Mouse (Mus musculus): ENCODE measurements at regions not wholly inside any gene's neighbourhood (a gene's known extent, or its start where the extent isn't known, plus 50 kb on each side); places are given as distances from the start of the nearest gene placed in this dataset.
"Not testable (repeated sequence)": the region's sequence is repeated elsewhere in the genome, so short reads cannot be mapped to it uniquely, and the experiment has no call there.

DNA sequence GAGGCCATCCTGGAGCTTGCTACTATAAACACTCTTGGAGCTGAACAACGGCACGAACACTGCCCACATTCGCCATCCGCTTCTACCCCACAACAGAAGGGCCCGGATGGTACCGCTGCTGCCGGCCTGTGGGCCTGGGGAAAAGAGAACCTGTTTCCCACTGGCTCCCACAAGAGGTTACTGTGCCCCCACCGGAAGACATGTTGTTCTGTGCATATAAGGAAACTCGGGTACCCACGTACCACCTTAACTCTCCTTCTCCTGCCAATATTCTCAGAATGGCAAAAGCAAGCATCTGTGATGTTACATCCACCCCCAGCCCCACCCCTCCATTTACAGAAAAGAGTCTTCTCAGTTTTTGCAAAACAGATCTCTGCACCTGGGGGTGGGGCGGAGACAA is 206.7 kb upstream of the Nectin1 start:
- Histone ChIP-seq H3K4me3 (no peak overlapping the region), H3K36me3 (no peaks in the 10 kb centered on the region), H3K4me2 (replicated peaks) (no peak overlapping the region), H3K27me3 (no peaks in the 10 kb centered on the region), H3K27ac (no peak overlapping the region), H3K4me1 (no peaks in the 10 kb centered on the region), H3K9ac (no peak overlapping the region), H3K9me3 (no peaks in the 10 kb centered on the region)
- 86% methylated on average over 11 of the region's 11 CpGs for WGBS
- no peak for ATAC-seq (ENCODE audit: insufficient number of reproducible peaks, insufficient read depth, low FRiP score, low TSS enrichment)

DNA sequence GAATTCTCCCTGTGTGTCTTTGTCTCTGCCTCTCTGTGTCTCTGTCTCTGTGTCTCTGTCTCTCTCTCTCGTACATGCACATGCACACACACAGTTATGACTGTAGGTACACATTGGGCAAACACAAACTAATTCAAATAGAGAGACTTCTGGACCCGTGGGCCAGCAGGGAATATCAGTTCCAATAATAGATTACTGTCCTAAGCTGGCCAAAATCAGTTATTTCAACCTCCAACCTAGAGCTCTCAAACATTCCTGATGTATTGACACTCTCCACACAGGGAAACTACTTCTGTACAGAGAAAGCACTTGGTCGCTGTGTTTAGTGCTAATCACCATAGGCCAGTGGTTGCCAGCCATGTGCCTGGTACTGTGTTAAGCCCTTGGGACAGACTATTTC is 203.7 kb upstream of the Nectin1 start:
- Histone ChIP-seq H3K9ac (no peak overlapping the region), H3K4me3 (no peak overlapping the region), H3K27ac (no peak overlapping the region), H3K36me3 (no peaks in the 10 kb centered on the region), H3K4me2 (replicated peaks) (no peak overlapping the region), H3K4me1 (no peaks in the 10 kb centered on the region), H3K27me3 (no peaks in the 10 kb centered on the region), H3K9me3 (no peaks in the 10 kb centered on the region)
- ATAC-seq (ENCODE audit: insufficient number of reproducible peaks, insufficient read depth, low FRiP score, low TSS enrichment), result no peak
- WGBS, result 80% methylated on average over 3 of the region's 3 CpGs

DNA sequence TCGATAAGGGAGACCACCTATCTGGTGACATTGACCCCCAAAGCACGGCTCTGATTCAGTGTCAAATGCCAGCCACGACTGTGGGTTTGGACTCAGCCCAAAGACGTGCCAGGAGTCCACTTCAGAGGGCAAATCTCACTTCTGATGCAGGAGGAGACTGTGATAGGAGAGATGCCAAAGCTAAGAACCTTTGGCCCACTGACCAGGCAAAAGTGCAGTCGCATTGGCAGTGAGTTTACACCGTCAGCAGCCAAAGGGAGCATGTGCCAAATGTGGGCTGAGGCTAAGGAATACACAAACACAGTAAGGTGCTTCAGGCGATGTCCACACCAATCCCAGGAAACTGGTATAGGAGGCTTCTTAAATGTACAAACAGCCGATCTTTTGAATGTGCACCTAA is 202.6 kb upstream of the Nectin1 start:
- 82% methylated on average over 8 of the region's 8 CpGs for WGBS
- Histone ChIP-seq H3K9ac (no peak overlapping the region), H3K4me2 (replicated peaks) (no peak overlapping the region), H3K27ac (no peak overlapping the region), H3K4me1 (no peaks in the 10 kb centered on the region), H3K9me3 (no peaks in the 10 kb centered on the region), H3K4me3 (no peak overlapping the region), H3K27me3 (no peaks in the 10 kb centered on the region), H3K36me3 (no peaks in the 10 kb centered on the region)
- ATAC-seq (ENCODE audit: insufficient number of reproducible peaks, insufficient read depth, low FRiP score, low TSS enrichment), result no peak

DNA sequence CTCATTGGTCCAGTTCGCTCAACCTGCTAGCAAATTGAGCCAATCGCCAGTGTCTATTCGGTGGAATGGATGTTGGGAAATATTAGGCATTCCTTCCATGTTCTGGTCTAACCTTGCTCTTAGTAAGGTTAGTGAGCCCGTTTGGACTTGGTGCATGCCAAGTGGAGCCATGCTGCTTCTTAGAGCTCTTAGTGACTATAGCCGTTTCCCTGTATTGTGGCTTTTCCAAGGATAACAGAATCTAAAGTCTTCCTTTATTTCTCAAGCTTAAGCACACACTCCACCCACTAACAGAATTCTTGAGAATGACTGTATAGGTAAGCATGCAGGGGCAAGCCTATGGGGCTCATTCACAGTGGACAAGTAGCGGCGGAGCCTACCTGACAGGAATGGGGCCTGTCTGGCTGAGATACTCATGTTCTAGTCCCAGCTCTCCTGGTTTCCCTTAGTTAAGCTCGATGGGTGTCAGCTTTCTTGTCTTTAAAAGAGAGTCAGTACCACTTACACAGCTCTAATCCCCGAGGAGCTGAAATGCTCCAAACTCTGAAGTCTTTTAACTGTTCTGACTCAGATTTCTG is 201.6 kb upstream of the Nectin1 start:
- Histone ChIP-seq H3K4me3 (no peak overlapping the region), H3K36me3 (no peaks in the 10 kb centered on the region), H3K4me2 (replicated peaks) (no peak overlapping the region), H3K27me3 (no peaks in the 10 kb centered on the region), H3K4me1 (no peaks in the 10 kb centered on the region), H3K27ac (no peak overlapping the region), H3K9me3 (no peaks in the 10 kb centered on the region), H3K9ac (no peak overlapping the region)
- no peak for ATAC-seq (ENCODE audit: insufficient number of reproducible peaks, insufficient read depth, low FRiP score, low TSS enrichment)
- 82% methylated on average over 9 of the region's 9 CpGs for WGBS

DNA sequence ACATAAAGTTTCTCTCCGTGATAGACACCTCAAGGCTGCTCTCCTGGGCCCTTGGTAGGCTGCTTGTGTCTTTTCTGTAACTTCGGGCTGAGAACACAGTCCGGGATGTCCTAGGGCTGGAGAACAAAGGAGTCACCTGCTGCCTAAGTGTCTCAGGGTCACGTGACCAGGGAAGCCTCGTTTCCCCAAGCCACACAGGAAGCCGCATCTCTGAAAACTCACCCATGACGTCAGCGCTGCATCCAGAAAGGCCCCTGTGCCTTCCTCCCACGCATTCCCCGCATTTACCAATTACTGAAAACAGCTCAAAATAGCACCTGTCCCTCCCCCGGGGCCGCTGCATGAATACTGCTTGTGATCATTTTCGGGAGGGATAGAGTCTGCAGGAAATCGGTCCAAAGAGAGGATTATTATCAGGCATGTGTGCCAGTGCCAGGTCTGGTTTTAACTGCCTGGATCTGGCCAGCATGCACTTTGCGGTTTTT is 198.7 kb upstream of the Nectin1 start:
- H3K9me3 ChIP-seq, result no peaks in the 10 kb centered on the region
- H3K4me1 ChIP-seq, result peaks cover 5% of the 10 kb centered on the region; the same call in 1 of the 2 replicates
- 34% methylated on average over 15 of the region's 15 CpGs for WGBS
- no peak overlapping the region for H3K4me3 ChIP-seq
- H3K27me3 ChIP-seq, result no peaks in the 10 kb centered on the region
- no peak overlapping the region for H3K9ac ChIP-seq
- no peak overlapping the region for H3K27ac ChIP-seq
- no peak for ATAC-seq (ENCODE audit: insufficient number of reproducible peaks, insufficient read depth, low FRiP score, low TSS enrichment)
- no peaks in the 10 kb centered on the region for H3K36me3 ChIP-seq
- H3K4me2 ChIP-seq (replicated peaks), result no peak overlapping the region; the same call in 1 of the 2 replicates

DNA sequence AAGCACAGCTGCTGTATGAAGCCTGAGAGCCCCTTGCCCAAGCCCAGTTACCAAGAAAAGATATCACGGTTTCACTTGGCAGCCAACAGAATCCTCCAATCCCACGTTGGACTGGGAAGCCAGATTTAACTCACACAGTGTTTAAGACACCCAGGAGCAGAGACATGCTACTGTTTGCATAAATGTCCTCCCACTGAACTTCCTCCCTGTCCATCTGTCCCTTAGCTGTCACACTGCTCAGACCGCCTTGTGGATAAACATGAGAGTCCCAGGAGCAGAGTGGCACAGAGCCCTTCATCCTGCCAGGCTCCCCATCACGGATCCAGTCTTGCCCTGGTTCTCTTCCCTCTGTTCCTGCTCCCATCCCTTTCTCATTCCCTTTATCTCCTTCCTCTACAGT is 194.9 kb upstream of the Nectin1 start:
- Histone ChIP-seq H3K27ac (no peak overlapping the region), H3K4me2 (replicated peaks) (no peak overlapping the region), H3K4me1 (peaks cover 5% of the 10 kb centered on the region; the same call in 1 of the 2 replicates), H3K27me3 (no peaks in the 10 kb centered on the region), H3K9ac (no peak overlapping the region), H3K9me3 (no peaks in the 10 kb centered on the region), H3K4me3 (no peak overlapping the region), H3K36me3 (no peaks in the 10 kb centered on the region)
- no peak for ATAC-seq (ENCODE audit: insufficient number of reproducible peaks, insufficient read depth, low FRiP score, low TSS enrichment)
- WGBS, result 58% methylated on average over 4 of the region's 4 CpGs

DNA sequence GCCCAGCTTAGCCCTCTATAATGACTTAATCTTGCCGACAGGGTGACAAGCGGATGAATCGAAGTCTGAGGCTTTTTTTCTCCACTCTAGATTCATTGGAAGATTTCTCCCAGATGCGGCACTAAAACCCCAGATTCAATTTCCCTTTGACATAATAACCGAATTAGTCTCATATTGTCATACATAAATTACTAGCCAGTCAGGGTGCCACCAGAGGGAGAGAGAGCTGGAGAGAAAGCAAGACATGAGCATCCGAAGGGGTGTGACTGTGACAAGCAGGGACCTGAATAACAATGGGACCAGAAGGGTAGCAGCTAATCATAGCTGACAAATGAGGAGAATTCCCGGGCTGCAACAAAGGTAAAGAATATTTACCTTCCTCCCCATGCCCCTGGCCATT is 194.5 kb upstream of the Nectin1 start:
- H3K36me3 ChIP-seq, result no peaks in the 10 kb centered on the region
- no peaks in the 10 kb centered on the region for H3K27me3 ChIP-seq
- H3K9ac ChIP-seq, result no peak overlapping the region
- no peak for ATAC-seq (ENCODE audit: insufficient number of reproducible peaks, insufficient read depth, low FRiP score, low TSS enrichment)
- H3K4me2 ChIP-seq (replicated peaks), result no peak overlapping the region
- H3K4me3 ChIP-seq, result no peak overlapping the region
- WGBS, result 46% methylated on average over 7 of the region's 7 CpGs
- no peak overlapping the region for H3K27ac ChIP-seq
- H3K4me1 ChIP-seq, result peaks cover 5% of the 10 kb centered on the region; the same call in 1 of the 2 replicates
- H3K9me3 ChIP-seq, result no peaks in the 10 kb centered on the region

DNA sequence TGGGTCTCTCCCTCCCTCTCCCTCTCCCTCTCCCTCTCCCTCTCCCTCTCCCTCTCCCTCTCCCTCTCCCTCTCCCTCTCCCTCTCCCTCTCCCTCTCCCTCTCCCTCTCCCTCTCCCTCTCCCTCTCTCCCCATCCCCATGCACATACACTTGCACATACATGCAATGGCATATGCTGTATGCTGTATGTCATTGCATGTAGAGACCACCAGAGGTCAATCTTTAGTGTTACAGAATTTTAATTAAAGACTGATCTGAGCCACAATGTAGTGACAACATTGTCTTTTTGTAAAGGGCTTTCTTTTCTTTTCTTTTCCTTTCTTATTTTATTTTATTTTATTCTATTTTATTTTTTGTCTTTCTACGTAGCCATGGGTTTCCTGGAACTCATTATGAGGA is 191.0 kb upstream of the Nectin1 start:
- not testable (repeated sequence) for H3K27me3 ChIP-seq; H3K9ac ChIP-seq; H3K4me1 ChIP-seq; ATAC-seq (ENCODE audit: insufficient number of reproducible peaks, insufficient read depth, low FRiP score, low TSS enrichment); H3K4me2 ChIP-seq (replicated peaks); H3K36me3 ChIP-seq; H3K27ac ChIP-seq; H3K9me3 ChIP-seq; H3K4me3 ChIP-seq
- WGBS, result 75% methylated on average over 1 of the region's 1 CpGs

DNA sequence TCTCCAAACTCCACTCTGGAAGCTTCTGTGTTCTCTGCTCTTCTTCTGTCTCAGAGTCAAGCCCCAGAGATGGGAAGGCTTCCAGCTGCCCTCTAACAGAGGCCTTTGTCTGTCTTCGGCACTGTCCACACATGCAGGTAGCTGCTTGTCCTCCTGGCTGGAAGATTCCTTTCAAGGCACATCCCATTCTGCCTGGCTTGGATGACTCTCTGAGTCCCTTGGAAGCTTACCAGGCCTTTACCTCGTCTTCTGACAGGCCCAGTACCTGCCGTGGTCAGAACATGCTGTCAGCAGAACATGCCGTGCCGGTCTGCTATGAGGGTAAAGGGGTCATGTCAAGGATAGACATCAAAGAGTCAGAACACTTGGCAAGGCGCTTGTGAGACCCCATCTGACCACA is 181.8 kb upstream of the Nectin1 start:
- H3K27me3 ChIP-seq, result no peaks in the 10 kb centered on the region
- H3K27ac ChIP-seq, result no peak overlapping the region
- no peak for ATAC-seq (ENCODE audit: insufficient number of reproducible peaks, insufficient read depth, low FRiP score, low TSS enrichment)
- no peak overlapping the region for H3K4me3 ChIP-seq
- H3K4me1 ChIP-seq, result no peaks in the 10 kb centered on the region
- no peak overlapping the region for H3K9ac ChIP-seq
- H3K36me3 ChIP-seq, result no peaks in the 10 kb centered on the region
- no peaks in the 10 kb centered on the region for H3K9me3 ChIP-seq
- H3K4me2 ChIP-seq (replicated peaks), result no peak overlapping the region
- 79% methylated on average over 6 of the region's 6 CpGs for WGBS

DNA sequence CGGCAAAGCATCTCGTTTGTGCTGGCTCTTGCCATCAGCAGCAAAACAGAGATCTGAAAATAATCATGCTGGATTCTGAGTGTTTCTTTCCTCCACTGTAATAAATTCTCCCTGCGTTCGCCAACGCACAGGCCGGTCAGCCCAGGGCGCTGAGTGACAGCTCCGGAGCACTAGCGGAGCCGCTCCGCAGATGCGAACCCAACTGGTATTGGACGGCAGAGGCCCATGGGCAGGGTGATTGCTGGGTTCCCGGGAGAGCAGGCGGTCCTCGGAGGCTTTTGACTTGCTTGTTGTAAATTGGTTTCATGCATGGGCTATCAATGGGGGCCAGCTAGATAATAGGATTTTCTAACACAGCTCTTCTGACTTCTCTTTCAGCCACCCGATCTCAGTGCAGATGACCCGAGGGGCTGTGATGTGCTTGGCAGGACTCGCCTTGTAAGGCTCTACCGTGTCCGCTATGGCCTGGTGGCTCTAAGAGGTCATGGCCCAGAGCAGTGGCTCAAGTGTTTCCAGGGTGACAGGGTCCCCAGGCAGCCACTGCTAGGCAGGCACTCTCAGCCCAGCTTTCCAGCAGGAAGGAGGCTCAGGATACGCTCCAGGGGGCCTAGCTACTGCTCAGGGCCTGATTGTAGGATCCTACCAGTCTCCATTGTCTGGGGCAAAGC is 179.4 kb upstream of the Nectin1 start:
- Histone ChIP-seq H3K36me3 (no peaks in the 10 kb centered on the region), H3K4me3 (no peak overlapping the region), H3K4me2 (replicated peaks) (no peak overlapping the region), H3K9me3 (no peaks in the 10 kb centered on the region), H3K4me1 (no peaks in the 10 kb centered on the region), H3K27me3 (no peaks in the 10 kb centered on the region), H3K9ac (no peak overlapping the region), H3K27ac (no peak overlapping the region)
- 67% methylated on average over 22 of the region's 22 CpGs for WGBS
- no peak for ATAC-seq (ENCODE audit: insufficient number of reproducible peaks, insufficient read depth, low FRiP score, low TSS enrichment)

DNA sequence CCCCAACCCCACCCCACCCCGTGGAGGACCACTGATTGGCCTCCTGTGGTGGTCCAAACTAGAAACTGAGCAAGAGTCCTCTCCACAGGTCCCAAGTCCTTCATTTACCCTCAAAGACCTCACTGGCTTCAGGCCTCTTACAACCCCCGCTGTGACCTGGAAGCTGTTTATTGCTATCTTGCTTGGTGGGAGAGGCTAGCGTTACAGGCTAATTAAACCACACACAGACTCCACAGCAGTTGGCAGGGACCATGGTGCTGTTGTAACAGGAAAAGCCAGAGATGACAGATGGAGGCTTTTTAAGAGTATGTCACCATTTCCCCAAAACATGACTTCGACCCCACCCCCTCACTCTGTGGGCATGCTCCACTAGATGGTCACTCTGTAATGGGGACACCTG is 174.9 kb upstream of the Nectin1 start:
- no peak for ATAC-seq (ENCODE audit: insufficient number of reproducible peaks, insufficient read depth, low FRiP score, low TSS enrichment)

DNA sequence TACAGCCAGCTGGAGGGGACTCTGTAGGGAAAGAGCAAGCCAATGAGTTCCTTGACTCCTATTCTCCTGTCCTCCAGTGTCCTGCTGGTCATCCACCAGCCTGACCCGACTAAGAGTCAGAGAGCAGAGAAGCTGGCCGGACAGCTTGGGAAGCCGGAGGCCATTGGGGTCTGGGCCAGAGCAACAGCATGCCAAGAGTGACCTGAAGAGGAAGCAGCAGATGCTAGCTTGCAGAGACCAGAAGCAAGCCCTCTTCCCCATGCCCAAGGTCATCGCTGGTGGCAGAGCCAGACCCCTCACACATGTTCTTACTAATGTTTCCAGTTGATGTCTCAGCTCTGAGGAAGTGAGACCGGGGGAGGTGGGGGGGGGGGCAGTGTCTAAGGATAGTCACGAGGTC is 172.7 kb upstream of the Nectin1 start:
- Histone ChIP-seq H3K4me1 (no peaks in the 10 kb centered on the region), H3K27me3 (no peaks in the 10 kb centered on the region), H3K4me2 (replicated peaks) (no peak overlapping the region), H3K36me3 (no peaks in the 10 kb centered on the region), H3K27ac (no peak overlapping the region), H3K9ac (no peak overlapping the region), H3K9me3 (no peaks in the 10 kb centered on the region), H3K4me3 (no peak overlapping the region)
- ATAC-seq (ENCODE audit: insufficient number of reproducible peaks, insufficient read depth, low FRiP score, low TSS enrichment), result no peak
- 73% methylated on average over 6 of the region's 6 CpGs for WGBS

More for the DNA sequence above, 174.9 kb upstream of the Nectin1 start:
- no peak overlapping the region for H3K9ac ChIP-seq
- H3K4me3 ChIP-seq, result no peak overlapping the region
- H3K27ac ChIP-seq, result no peak overlapping the region
- H3K9me3 ChIP-seq, result no peaks in the 10 kb centered on the region
- no peaks in the 10 kb centered on the region for H3K27me3 ChIP-seq
- 50% methylated on average over 4 of the region's 4 CpGs for WGBS
- H3K4me2 ChIP-seq (replicated peaks), result no peak overlapping the region
- H3K36me3 ChIP-seq, result no peaks in the 10 kb centered on the region
- no peaks in the 10 kb centered on the region for H3K4me1 ChIP-seq

All from embryonic facial prominence, embryonic 12.5 days (tissue).